Mouse (Mus musculus): Measurements from ENCODE around the gene Mob4.

GRCm38 (mm10) chr1:55123561-55123960, 7.5 kb upstream of the Mob4 start:
- TF ChIP-seq CTCF (IDR thresholded peaks at IDR 0.05; ENCODE audit: low read depth, low read length) (no peak), POLR2A (IDR thresholded peaks at IDR 0.05; ENCODE audit: borderline replicate concordance, low read depth, low read length) (no peak)
